Mouse (Mus musculus) spleen, postnatal 36 days (tissue): ENCODE measurements at regions not wholly inside any gene's neighbourhood (a gene's known extent, or its start where the extent isn't known, plus 50 kb on each side); places are given as distances from the start of the nearest gene placed in this dataset.

Experiments
- DNase-seq, 2 experiments: peaks; one replicate each; pipeline ENCODE4 v3.0.0; 2022; ENCODE audit warnings: low spot score in 2 of 2, mixed read lengths in 1 of 2

DNA sequence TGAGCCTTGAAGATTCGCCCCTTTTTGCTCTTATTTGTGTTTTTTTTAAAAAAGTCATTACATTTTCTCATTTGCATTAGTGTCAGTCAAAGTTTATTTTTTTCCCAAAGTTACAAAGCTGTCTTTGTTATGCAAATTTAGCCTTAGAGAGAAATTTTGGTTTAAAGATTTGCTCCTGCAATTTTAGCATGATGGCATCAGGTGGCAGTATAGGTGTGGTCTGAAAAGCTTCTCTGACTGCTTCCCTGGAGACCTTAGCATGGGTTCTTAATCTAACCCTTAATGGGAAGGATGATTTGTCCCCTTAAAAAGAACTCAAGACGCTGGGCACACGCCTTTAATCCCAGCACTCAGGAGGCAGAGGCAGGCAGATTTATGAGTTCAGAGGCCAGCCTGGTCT is 451.2 kb downstream of the Slc4a3 start:
- no peak for DNase-seq

DNA sequence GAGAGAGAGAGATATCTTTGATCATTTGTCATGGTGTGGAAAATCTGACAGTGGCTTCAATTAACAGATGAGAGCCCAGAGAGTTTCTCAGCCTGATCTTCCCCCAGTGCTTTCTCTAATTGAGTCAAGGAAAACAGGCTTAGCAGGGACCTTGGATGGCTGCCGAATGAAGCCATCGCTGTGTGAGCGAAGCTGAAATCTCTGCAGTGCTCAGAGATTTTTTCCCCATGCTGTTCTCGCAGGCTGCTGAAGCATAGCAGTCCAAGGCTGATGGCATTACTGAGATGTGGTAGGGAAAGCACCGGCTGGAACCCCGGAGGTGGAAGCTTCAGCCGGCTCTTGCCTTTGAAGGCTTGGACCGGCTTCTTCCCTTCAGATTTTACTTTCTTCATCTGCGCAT is 455.1 kb downstream of the Slc4a3 start:
- no peak for DNase-seq

DNA sequence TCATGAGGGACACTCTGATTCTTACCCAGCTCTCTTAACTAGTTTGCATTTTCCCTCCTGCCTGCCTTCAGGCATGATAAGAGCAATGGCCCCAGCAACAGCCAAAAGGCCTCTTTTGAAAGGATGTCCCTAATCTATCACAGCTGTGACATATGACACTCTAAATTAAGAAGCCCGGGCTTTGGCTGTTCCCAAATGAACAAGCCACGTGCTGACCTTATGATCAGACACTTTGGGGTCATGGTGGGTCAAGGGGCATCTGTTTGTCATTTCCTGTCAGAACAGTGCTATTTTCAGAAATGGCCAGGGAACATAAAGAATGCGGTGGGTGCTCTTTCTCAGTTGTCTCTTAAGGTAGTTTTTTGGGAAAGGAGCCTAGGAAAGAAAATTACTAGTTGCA is 463.5 kb downstream of the Slc4a3 start:
- DNase-seq: no peak

GRCm38 (mm10) chr1:76010212-76010800 is 464.2 kb downstream of the Slc4a3 start:
- no peak for DNase-seq

DNA sequence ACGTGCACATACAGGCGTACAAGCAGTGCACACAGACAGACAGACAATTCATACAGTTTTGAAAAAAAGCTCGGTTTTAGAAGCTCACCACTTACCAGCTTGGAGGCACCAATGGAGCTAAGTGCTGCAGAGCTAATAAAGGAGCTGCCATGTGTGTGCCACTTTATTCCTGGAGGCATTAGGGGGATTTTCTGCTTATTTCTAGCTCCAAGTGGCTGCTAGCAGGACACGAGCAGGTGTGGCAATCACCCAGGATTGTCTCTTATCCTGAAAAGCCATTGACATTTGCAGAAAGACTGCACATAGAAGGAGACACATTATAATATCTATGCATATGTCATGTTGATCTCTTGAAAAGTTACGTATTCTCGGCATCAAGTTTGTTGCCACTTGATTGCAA is 472.5 kb downstream of the Slc4a3 start:
- no peak for DNase-seq

GRCm38 (mm10) chr1:76019071-76019470 is 473.0 kb downstream of the Slc4a3 start:
- no peak for DNase-seq

DNA sequence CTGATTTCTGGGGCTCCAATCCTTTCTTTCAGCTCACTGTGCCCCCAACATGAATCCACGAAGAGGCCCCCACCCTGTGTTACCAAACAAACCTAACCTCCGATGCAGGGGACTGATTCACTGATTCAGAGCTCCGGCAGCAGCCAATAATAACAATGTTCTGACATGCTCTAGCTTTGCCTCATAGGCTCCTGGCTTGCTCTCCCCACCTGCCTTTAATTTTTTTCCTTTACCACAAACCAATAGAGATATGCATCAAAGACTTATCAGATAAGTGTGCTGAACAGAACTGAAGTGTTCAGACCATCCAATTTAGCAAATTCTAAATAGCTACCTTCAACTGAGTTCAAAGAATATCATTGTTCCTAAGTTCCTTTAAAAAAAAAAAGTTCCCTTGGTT is 478.6 kb downstream of the Slc4a3 start:
- no peak for DNase-seq

DNA sequence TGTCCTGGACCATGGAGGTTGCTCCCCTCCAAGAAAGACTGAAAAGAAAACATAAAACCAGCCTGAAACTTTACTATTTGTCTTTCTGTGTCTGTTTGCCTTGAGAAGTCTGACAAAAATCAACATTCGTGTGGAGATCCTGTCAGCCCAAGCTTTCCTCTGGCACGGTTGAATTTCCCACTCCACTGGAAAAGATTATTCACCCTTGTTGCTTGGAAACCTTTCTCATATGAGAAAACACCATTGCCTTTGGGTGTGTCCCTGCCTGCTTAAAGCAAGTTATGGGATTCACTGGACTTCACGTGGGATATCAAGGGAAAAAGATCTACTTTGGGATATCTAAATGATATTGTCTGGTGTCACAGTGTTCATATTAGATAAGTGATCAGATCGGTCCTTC is 479.3 kb downstream of the Slc4a3 start:
- no peak for DNase-seq

- no peak for DNase-seq
These were observed 483.0 kb downstream of the Slc4a3 start for GRCm38 (mm10) chr1:76029059-76029458.

DNA sequence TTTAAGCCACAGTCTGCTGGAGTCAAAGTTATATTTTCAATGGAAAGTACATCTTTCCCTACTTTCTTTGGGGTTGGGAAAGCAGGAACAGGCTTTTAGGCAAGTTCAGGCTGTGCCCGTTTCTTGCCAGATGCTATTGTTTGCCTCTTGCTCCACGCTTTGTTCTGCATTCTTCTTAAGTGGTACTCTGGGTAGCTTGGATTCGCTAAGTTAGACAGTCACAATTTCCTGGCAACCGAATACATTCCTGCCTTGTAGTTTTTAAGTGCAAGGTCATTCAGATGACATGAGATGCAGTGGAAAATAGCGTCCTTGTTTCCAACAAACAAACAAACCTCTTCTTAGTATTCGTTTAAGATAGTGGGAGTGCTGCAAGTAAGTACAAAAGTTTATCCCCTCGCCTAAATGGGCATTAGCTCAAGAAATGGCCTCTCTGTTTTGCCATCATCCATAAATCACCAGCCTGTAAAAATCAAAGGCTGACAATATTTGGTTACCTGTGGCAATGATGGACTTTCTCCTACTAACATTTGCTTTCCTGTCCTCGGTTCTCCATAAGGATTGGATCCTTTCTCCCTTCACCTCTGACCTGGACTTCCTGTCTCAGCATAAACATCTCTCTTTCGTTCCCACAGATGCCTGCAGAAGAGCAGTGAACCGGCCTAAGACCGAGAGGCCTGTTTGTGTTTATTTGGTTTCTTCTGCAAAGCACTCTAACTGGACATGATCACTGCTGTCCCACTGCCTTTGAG is 485.3 kb downstream of the Slc4a3 start:
- DNase-seq: no peak

- DNase-seq: no peak
These were observed 485.8 kb downstream of the Slc4a3 start for GRCm38 (mm10) chr1:76031923-76032285.

- no peak for DNase-seq
These were observed 486.6 kb downstream of the Slc4a3 start for GRCm38 (mm10) chr1:76032626-76033025.

DNA sequence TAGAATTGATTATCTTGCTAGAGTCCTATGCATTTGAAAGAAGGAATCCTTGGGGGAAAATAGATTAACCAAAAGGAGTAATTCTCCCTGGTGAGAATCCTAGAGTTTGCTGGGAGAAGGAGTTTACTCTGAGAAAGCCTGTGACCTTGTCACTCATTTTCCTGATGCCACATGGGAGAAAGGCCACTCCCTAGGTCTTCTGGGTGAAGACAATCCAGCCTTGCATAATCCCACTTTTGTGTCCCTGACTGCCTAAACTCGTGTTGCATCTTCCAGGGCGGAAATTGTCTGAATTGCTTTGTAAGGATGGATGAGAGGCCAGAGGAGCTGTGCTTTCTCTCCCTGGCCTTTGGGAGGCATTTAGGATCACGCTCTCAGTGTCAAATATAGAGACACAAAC is 490.2 kb downstream of the Slc4a3 start:
- DNase-seq: no peak

- DNase-seq: peak; percentile 2 to 11
These were observed 493.1 kb downstream of the Slc4a3 start for GRCm38 (mm10) chr1:76039029-76039655.

DNA sequence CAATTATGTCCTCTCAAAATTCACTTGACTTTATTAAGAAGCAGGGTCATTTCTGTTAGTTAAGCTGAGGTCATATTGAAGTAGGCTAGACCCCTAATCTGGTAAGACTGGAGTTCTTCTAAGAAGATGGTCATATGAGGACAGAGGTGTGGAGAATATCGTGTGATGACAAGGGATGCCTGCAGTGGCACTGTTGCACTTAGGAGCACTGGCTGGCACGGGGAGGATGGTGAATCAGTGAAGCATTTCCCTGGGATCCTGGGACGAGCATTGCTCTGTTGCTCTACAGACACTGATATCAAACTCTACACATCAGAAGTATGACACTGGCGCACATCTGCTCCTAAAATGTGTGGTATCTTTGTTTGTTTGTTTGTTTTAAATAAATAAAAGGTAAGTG is 493.6 kb downstream of the Slc4a3 start:
- DNase-seq: no peak

DNA sequence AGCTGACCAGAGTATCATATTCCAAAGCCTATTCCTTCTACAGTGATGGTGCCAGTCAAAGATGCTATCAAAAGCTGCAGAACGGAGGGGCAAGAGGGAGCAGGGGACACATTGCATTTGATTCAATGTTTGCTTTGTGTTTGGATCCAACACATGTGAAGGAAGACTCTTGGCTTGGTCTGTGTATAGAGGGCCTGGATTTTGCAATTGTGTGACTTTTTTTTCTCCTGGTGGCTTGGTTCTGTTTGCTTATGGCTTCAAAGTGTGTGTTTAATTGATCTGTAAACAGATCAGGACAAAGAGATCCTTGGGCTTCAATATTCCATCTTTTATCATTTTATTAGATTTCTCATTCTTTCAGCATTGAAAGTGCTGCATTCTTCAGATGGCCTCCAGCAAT is 504.2 kb downstream of the Slc4a3 start:
- no peak for DNase-seq

- no peak for DNase-seq
These were observed 507.5 kb downstream of the Slc4a3 start for GRCm38 (mm10) chr1:76053378-76054171.

GRCm38 (mm10) chr1:76065783-76066182 is 519.7 kb downstream of the Slc4a3 start:
- DNase-seq: no peak

DNA sequence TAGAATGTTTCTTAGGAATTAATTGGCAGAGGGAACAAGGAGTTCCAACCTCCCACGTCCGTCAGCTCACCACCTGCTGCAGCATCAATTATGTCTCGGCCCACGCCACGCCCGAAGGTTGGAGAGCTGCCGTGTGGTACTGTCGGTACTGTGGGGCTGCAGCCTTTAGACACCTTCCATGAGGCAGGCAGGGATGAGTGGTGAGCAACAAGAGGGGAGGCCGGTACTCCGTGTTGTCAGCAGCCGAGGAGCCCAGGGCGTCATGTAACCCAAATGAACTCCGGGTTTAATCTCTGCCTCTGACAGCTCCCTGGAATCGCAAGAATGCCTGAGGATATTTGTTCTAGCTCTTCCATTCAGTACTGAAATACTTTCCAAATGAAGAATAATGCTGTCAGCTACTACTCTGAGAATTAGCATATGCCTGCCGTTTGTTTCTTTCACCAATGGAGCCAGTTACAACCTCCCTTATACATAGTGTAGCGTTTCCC is 524.8 kb downstream of the Slc4a3 start:
- no peak for DNase-seq

- DNase-seq: no peak
These were observed 529.1 kb downstream of the Slc4a3 start for GRCm38 (mm10) chr1:76075213-76075612.

- no peak for DNase-seq
These were observed 529.8 kb downstream of the Slc4a3 start for GRCm38 (mm10) chr1:76075685-76076455.

- DNase-seq: no peak
These were observed 534.2 kb downstream of the Slc4a3 start for GRCm38 (mm10) chr1:76080241-76080640.
